Mouse (Mus musculus) megakaryocyte-erythroid progenitor cell, adult 5-6 weeks (primary cell): Measurements from ENCODE around the gene Clstn2. TPM values are rescaled to one million over a fixed set of nuclear protein-coding genes. Genes with fewer than 3 reads are reported as not detected.

Source experiments
- ATAC-seq: replicated peaks from 2 replicates; pipeline ENCODE4 v1.8.0; 2016; ENCODE audit warnings: mild to moderate bottlenecking, inconsistent platforms; ENCODE audit not compliant: severe bottlenecking, poor library complexity, low FRiP score, low TSS enrichment
- total RNA-seq, 2 experiments: library from RNA; stranded (forward) in 1 of 2; stranded (reverse) in 1 of 2; fragments of 200-1000, 215-1000 nt in 1 of 2; fragments of >200 nt in 1 of 2; fragmentation: Nextera tagmentation in 1 of 2; gene quantifications; 2 replicates each; pipeline ENCODE4 v1.2.3; 2014 to 2017

The Clstn2 gene
- total RNA-seq, 2 experiments from 2014 or later, result not detected

- no peak for ATAC-seq
Observed at GRCm38 (mm10) chr9:97514639-97515038, 518.3 kb downstream of the Clstn2 start.

DNA sequence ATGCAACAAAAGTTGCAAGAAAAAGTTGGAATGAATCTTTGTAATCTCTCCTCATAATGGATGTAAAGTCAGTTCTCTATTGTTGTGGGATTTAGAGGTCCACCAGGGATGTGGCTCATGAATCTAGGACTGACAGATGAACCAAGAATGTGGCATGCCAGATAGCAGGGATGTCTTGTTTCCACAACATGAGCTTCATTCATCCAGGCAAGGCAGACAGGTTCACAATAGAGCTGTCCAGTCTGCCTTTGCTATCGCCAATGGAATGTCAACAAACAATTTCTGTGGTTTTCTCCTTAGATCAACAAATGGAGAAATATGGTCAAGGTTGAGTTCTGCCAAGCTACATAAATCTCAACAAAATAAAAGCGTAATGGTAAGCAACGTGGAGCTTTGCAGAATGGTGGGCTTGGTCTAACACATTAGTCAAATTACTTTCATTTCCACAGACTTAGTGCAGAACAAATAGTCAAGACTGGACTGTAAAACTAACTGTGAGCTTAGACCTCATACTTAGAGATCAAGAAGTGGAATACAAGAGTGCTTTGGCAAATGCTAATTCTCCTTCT is 520.6 kb downstream of the Clstn2 start:
- no peak for ATAC-seq

- ATAC-seq, result no peak
Observed at GRCm38 (mm10) chr9:97501416-97501815, 531.6 kb downstream of the Clstn2 start.

DNA sequence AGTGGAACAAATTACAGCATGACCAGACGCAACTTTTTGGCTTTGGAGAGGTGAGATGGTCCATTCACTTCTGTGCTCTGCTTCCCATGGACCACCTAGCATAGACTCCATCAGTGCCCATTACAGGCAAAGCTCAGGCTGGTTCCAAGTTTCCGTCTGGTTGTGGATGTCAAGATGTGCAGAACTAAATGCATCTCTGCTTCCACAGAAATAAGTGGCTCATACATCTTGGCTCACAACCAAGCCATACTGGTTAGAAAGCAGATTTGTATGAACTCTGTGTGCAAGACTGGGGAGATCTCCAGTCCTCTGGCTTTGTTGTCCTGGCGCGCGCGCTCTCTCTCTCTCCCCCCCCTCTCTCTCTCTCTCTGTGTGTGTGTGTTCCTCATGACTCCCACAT is 537.9 kb downstream of the Clstn2 start:
- ATAC-seq, result no peak

GRCm38 (mm10) chr9:97491626-97492025 is 541.4 kb downstream of the Clstn2 start:
- ATAC-seq, result no peak

GRCm38 (mm10) chr9:97490591-97491176 is 542.3 kb downstream of the Clstn2 start:
- no peak for ATAC-seq

- ATAC-seq, result no peak
Observed at GRCm38 (mm10) chr9:97486826-97487225, 546.2 kb downstream of the Clstn2 start.

DNA sequence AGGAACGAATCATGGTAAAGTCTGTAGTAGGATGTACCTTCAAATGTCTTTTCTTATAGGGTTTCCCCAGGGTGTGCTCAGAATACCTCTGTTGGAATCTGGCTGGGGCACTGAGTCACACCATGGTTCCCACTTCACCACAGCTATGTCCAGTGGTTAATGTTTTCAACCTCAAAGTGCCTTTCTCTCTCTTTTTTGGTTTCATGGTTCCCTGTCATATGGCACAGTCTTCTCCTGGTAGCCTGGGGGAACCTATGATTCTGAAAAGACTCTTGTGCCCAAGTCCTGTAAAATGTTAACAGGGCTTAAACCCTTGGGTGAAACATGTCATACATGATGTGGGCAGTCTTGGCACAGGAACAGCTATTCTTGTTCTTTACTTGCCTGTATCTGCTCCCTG is 551.8 kb downstream of the Clstn2 start:
- no peak for ATAC-seq

DNA sequence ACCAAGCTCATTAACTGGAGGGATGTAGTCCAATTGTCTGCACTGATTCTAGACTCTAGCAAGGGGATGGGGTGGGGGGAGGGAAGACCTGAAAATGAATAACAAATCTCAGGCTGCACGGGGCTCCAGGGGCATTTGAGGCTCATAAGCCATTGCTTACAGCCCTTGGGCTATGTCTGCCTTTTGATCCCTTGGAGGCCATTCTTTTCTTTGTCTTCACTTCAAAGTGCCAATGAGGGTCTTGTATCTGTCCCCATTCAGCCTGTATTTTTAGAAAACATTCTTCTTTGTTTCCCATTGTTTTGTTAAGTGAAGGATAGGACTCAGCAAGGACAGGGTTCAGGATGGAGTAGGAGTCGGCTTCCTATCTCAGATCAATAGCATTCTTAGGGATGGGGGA is 556.0 kb downstream of the Clstn2 start:
- no peak for ATAC-seq

- ATAC-seq, result no peak
Observed at GRCm38 (mm10) chr9:97476456-97476855, 556.5 kb downstream of the Clstn2 start.

DNA sequence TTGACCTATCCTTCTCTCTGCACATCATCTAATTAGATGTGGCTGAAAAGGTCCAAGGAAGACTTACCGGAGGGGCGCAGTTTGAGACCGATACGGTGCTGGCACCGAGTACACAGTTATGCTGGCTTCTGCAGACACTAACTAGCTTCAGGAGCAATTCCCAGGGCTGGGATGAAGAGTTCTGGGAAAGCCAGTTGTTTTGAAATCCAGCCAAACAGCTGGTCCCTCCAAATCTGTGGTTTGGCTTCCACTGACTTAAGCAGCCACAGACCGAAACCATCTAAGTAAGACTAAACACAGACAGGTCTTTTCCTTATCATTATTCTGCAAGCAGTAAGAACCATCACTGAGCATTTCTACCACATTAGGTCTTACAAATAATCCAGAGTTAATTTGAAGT is 558.1 kb downstream of the Clstn2 start:
- no peak for ATAC-seq

DNA sequence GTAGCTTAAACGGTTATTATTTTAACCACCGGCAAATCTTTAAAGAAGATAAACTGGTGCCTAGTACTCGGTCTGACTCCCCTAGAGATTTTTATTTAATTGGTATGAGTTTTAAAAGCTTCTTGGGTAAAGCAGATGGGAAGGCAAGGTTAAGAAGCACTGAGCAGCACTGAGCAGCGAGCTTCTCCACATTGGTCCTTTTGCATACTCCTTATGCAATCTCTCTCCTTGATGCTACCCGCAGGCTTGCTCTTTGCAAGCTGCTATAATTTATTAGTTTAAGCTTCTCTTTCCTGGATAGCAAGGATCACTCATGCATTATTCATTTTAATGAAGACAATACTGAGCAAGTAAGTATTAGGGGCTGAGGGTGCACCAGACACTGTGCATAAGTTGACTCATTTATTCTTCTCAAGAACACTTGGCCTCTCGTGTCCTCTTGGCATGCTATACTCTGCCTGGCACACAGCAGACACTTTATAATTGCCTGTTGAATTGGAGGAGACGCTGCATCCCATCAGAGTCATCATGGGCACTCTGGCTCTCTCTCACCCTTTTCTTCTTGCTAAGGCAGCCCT is 561.9 kb downstream of the Clstn2 start:
- no peak for ATAC-seq

- no peak for ATAC-seq
Observed at GRCm38 (mm10) chr9:97460452-97460851, 572.5 kb downstream of the Clstn2 start.

DNA sequence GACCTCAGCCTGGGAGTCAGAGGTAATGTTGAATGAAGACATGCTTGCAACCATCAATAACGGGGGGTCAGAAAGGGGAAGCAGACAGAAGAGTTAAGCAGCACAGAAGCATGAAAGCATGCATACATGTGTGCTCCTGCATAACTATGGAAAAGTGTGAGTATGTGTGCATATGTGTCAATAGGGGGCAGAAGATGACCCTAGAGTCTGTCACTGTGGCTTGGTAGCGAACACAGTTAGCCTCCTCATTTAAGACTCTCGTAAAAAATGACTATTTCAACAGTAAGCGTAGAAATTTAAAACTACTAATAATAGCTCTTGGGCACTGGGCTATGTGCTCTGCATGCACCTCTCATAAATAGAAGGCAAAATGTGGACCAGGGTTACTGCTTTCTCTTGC is 573.2 kb downstream of the Clstn2 start:
- ATAC-seq, result no peak

DNA sequence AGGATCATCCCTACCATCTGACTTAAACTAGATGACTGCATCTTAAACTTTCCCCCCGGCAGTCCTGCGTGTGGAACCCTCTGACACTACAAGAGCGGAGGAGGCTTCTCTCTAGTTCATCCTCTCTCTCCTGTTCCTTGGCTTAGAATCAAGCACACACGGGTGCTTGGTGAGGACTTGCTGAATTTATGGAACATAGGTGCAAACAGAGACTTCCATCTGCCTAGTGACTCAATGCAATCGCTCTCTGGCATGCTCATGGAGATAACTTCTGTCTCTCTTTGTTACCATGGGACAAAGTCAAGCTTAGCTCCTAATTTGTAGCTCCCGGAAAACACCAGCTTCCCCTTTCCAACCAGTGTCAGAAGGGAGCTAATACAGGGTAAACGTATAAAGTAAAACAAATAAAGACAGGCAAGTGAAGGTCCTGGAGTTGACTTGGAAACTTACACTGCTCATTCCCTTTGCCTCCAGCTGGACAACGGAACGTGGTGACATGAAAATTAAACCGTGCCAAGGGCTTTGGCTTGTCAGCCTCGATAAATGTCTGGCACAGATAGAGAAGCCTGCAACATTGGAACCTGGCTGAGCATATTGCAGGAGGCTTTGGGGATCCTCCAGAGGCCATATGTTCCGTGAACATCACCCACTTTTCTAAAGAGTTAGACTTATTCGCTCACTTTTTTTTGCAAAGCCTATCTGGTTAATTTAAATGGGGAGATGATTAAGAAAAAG is 583.5 kb downstream of the Clstn2 start:
- no peak for ATAC-seq

- ATAC-seq, result no peak
Observed at GRCm38 (mm10) chr9:97439872-97440636, 592.9 kb downstream of the Clstn2 start.

GRCm38 (mm10) chr9:97434666-97435065 is 598.3 kb downstream of the Clstn2 start:
- ATAC-seq, result no peak

DNA sequence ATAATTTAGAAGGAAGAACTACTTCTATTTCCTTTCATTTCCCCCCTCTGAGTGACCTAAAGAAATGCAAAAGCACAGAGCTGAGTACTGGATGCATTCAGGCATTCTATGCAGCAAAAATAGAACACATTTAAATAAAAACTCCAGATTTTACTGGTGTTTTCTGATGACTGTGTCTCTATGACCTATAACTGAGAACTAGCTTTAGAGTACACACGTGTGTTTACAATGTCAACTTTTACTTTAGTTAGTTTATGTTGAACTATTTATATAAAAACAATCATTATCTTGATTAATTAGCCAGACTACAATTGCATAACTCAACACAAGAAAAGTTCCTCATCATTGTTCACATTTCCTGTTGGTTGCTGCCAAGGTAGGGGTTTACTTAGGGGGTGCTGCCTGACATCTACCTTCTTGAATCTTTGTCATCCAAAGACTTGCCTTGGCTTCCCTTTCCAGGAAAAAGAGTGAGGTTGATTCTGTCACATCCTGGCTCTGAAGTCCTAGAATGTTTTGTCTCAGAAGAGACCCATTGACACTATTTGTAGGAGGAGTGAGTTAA is 603.0 kb downstream of the Clstn2 start:
- ATAC-seq, result no peak

- ATAC-seq, result no peak
Observed at GRCm38 (mm10) chr9:97428127-97428526, 604.9 kb downstream of the Clstn2 start.

GRCm38 (mm10) chr9:97420896-97421295 is 612.1 kb downstream of the Clstn2 start:
- ATAC-seq, result no peak
